Mouse (Mus musculus) kidney, embryonic 16.5 days (tissue): ENCODE measurements around the gene Pik3cd. TPM values are rescaled to one million over a fixed set of nuclear protein-coding genes. Genes with fewer than 3 reads are reported as not detected.

Source experiments
- ATAC-seq: fragments of 200-750 bp; cut with Nextera tagmentation; 2 replicates; pipeline ENCODE4 v1.8.0; 2017; ENCODE audit warnings: moderate TSS enrichment; ENCODE audit not compliant: low FRiP score, low TSS enrichment
- H3K27ac ChIP-seq: fragments of 300-500 bp; sonication (generic); 2 replicates; pipeline ENCODE4 v1.5.1; 2014; ENCODE audit warnings: low read length
- H3K27me3 ChIP-seq: fragments of 300-500 bp; sonication (generic); 2 replicates; pipeline ENCODE4 v1.6.1; 2014; ENCODE audit warnings: low read length, control low read depth, mixed read lengths; ENCODE audit not compliant: insufficient read depth
- H3K36me3 ChIP-seq: fragments of 300-500 bp; sonication (generic); 2 replicates; pipeline ENCODE4 v1.6.1; 2014; ENCODE audit warnings: low read length, control low read depth, mixed read lengths; ENCODE audit not compliant: insufficient read depth
- H3K4me1 ChIP-seq: fragments of 300-500 bp; sonication (generic); 2 replicates; pipeline ENCODE4 v1.6.1; 2014; ENCODE audit warnings: low read length, control low read depth, mixed read lengths; ENCODE audit not compliant: insufficient read depth
- H3K4me2 ChIP-seq: fragments of 300-500 bp; sonication (generic); replicated peaks from 2 replicates; pipeline ENCODE4 v1.6.1; 2014; ENCODE audit warnings: low read depth, low read length
- H3K4me3 ChIP-seq: fragments of 300-500 bp; sonication (generic); 2 replicates; pipeline ENCODE4 v1.5.1; 2014; ENCODE audit warnings: mild to moderate bottlenecking, low read length
- H3K9ac ChIP-seq: fragments of 300-500 bp; sonication (generic); replicated peaks from 2 replicates; pipeline ENCODE4 v1.6.1; 2014; ENCODE audit warnings: low read length
- H3K9me3 ChIP-seq: fragments of 300-500 bp; sonication (generic); 2 replicates; pipeline ENCODE4 v1.6.1; 2016; ENCODE audit warnings: low read length, control low read depth
- WGBS: fragments of 180-500 bp; shearing (Covaris S2); extraction: QIAGEN DNeasy Blood & Tissue Kit; methylation state at CpG from one replicate; pipeline ENCODE4 v1.1.7; 2014; 5-methylcytosine and 5-hydroxymethylcytosine counted together
- microRNA-seq: library from miRNA; unstranded; fragments of <30 nt; microRNA quantifications from one replicate; pipeline ENCODE4, GENCODE M21; 2016
- polyA plus RNA-seq: library from polyadenylated mRNA; unstranded; fragments of >200 nt; fragmentation: Nextera tagmentation; extraction: Ambion mirVana; gene quantifications from 2 replicates; pipeline ENCODE4 v1.2.1, GENCODE M21; 2015

Gene Pik3cd
- polyA plus RNA-seq, 1 experiment from 2014 or later, result 4.7 TPM

DNA sequence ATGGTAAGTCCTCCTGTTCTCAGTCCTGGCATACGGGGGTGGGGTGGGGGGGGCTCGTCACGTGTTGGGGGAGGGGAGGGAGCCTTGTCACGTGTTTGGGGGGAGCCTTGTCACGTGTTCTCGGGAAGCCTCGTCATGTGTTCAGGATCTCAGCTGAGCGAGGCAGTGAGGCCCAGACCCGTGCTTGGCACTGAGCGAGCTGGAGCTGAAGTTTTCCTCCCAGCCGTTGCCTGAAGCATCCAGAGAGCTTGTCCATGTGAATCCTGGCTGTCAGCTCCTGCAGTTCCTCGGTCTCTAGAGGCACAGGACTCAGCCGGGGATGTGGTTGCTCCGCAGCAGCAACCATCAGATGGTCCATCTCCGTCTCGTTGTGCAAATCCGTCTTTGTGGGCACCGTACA, 96.3 kb downstream of the Pik3cd start:
- no peak overlapping the region for H3K4me2 ChIP-seq
- WGBS, result 83% methylated on average over 18 of the region's 18 CpGs
- H3K36me3 ChIP-seq, result no peaks in the 10 kb centered on the region
- no peak overlapping the region for H3K9ac ChIP-seq
- no peaks in the 10 kb centered on the region for H3K9me3 ChIP-seq
- no peak overlapping the region for H3K27ac ChIP-seq
- ATAC-seq, result no peak
- no peaks in the 10 kb centered on the region for H3K27me3 ChIP-seq
- peaks cover 21% of the 10 kb centered on the region for H3K4me1 ChIP-seq
- H3K4me3 ChIP-seq, result no peak overlapping the region

DNA sequence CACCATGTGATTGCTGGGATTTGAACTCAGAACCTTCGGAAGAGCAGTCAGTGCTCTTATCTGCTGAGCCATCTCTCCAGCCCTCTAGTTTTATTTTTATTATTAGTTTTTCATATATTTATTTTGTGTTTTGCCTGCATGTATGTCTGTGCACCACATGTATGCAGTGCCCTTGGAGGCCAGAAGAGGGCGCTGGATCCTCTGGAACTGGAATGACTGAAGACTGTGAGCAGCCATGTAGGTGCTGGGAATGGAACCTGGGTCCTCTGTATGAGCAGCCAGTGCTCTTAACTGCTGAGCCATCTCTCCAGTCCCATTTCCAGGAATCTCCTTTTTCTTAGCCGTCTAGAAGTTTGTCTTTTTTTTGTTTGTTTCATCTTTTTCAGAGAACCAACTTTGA, 97.9 kb downstream of the Pik3cd start:
- H3K4me2 ChIP-seq, result no peak overlapping the region
- no peaks in the 10 kb centered on the region for H3K36me3 ChIP-seq
- H3K9ac ChIP-seq, result no peak overlapping the region
- H3K27ac ChIP-seq, result no peak overlapping the region
- ATAC-seq, result no peak
- H3K4me3 ChIP-seq, result no peak overlapping the region
- 78% methylated on average over 3 of the region's 3 CpGs for WGBS
- H3K27me3 ChIP-seq, result no peaks in the 10 kb centered on the region
- H3K4me1 ChIP-seq, result peaks cover 21% of the 10 kb centered on the region
- no peaks in the 10 kb centered on the region for H3K9me3 ChIP-seq

DNA sequence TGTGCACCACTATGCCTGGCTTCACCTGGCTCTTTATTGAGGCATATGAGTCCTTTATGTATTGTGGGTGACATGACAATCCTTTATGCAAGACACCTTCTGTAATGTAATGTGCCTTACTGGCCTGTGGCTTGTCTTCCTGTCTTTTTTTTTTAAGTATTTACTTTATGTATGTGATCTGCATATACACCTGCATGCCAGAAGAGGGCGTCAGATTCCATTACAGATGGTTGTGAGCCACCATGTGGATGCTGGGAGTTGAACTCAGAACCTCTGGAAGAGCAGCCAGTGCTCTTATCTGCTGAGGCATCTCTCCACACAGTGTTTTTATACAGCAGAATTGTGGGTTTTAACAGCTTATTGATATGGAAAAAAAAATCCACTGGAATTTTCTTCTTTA, 98.5 kb downstream of the Pik3cd start:
- Histone ChIP-seq H3K4me1 (peaks cover 21% of the 10 kb centered on the region), H3K27me3 (no peaks in the 10 kb centered on the region), H3K36me3 (no peaks in the 10 kb centered on the region), H3K9ac (no peak overlapping the region), H3K4me2 (no peak overlapping the region), H3K27ac (no peak overlapping the region), H3K9me3 (no peaks in the 10 kb centered on the region), H3K4me3 (no peak overlapping the region)
- WGBS, result 59% methylated on average over 1 of the region's 1 CpGs
- ATAC-seq, result no peak

DNA sequence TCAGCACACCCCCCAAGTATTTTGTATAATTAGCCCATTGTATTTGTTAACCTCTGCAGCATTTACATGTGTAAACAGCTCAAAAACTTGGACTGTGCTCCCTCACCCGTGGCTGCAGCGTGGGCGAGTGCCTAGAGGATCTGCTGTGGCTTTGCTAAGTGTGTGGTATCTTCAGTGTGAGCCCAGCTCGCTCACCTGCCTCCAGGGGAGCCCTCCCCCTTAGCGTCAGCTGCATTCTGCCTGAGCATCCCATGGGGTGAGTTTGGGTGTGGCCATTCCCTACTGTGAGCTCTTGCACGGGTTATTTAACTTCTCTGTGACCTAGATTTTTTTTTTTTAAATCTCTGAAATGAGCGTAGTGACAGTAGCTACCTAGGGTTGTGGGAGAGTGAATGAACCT, 100.1 kb downstream of the Pik3cd start:
- WGBS, result 47% methylated on average over 7 of the region's 7 CpGs
- Histone ChIP-seq H3K27me3 (no peaks in the 10 kb centered on the region), H3K9ac (no peak overlapping the region), H3K4me2 (no peak overlapping the region), H3K4me3 (no peak overlapping the region), H3K4me1 (peaks cover 18% of the 10 kb centered on the region; the same call in 1 of the 2 replicates), H3K9me3 (no peaks in the 10 kb centered on the region), H3K36me3 (no peaks in the 10 kb centered on the region), H3K27ac (no peak overlapping the region)
- no peak for ATAC-seq

DNA sequence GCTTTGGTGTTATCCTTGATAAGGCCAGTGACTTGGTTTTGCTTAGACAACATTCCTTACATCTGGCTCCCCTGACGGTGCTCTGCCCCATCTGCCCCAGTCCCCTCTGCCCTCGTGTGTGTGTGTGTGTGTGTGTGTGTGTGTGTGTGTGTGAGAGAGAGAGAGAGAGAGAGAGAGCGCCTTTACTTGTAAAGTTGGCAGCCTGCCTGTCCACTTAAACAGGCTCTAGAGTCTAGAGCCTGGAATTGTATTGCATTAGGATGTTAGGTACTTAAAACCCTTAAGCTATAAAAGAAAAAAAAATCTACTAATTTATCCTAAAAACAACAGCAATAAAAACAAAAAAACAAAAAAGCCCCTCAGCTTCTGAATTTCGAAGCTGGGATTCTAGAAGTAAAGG, 100.9 kb downstream of the Pik3cd start:
- H3K4me3 ChIP-seq, result no peak overlapping the region
- 26% methylated on average over 4 of the region's 4 CpGs for WGBS
- no peak overlapping the region for H3K27ac ChIP-seq
- no peak overlapping the region for H3K9ac ChIP-seq
- no peak overlapping the region for H3K4me2 ChIP-seq
- 0 out of 2 replicates have a peak, but pooled peaks cover 14% of the 10 kb centered on the region for H3K4me1 ChIP-seq
- no peak for ATAC-seq
- H3K27me3 ChIP-seq, result no peaks in the 10 kb centered on the region
- no peaks in the 10 kb centered on the region for H3K9me3 ChIP-seq
- no peaks in the 10 kb centered on the region for H3K36me3 ChIP-seq

DNA sequence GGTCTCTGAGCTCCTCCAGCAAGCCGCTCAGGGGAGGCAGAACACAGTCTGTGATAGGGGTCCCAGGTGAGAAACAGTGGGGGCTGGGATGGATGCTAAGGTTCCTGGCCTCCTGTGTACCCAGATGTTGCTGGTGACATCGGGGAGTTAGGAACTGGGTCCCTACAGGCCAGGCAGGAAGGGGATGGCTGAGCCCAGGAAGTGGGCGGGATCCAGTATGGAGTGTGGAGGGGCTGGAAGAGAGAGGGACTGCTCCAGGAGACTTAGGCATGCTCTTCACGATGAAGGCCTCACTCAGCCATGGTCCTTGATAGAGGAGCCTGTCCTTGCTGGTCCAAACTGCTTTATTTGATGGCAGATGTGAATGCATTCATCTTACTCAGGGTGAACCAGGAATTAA, 102.2 kb downstream of the Pik3cd start:
- Histone ChIP-seq H3K36me3 (no peaks in the 10 kb centered on the region), H3K27ac (no peak overlapping the region), H3K9me3 (no peaks in the 10 kb centered on the region), H3K4me1 (0 out of 2 replicates have a peak, but pooled peaks cover 14% of the 10 kb centered on the region), H3K4me3 (no peak overlapping the region), H3K27me3 (no peaks in the 10 kb centered on the region), H3K9ac (no peak overlapping the region), H3K4me2 (no peak overlapping the region)
- no peak for ATAC-seq
- WGBS, result 81% methylated on average over 4 of the region's 4 CpGs

- Histone ChIP-seq H3K4me1 (0 out of 2 replicates have a peak, but pooled peaks cover 14% of the 10 kb centered on the region), H3K27ac (no peak overlapping the region), H3K4me3 (no peak overlapping the region), H3K27me3 (no peaks in the 10 kb centered on the region), H3K36me3 (no peaks in the 10 kb centered on the region), H3K9me3 (no peaks in the 10 kb centered on the region), H3K4me2 (no peak overlapping the region), H3K9ac (no peak overlapping the region)
- no peak for ATAC-seq
- WGBS, result 90% methylated on average over 6 of the region's 6 CpGs
Measured at GRCm38 (mm10) chr4:149599549-149599948, 102.8 kb downstream of the Pik3cd start.

Small RNA genes lying within 50 kb of the gene (microRNA-seq; reads per million reads assigned to microRNA genes)
- not detected for gene Mir7023

Other genes starting within 250 kb of the Pik3cd start
- 1.3 TPM in 2 replicates for gene Rbp7, start 247.6 kb downstream of the Pik3cd start, polyA plus RNA-seq
- 0.41 and 0.82 TPM in 2 replicates for gene Tmem274, start 225.2 kb downstream of the Pik3cd start, polyA plus RNA-seq
- gene Nmnat1, start 217.4 kb downstream of the Pik3cd start, polyA plus RNA-seq, result 13.9 and 14.2 TPM in 2 replicates
- gene Lzic, start 217.3 kb downstream of the Pik3cd start, polyA plus RNA-seq, result 45.9 and 47.6 TPM in 2 replicates
- gene Ctnnbip1, start 184.3 kb downstream of the Pik3cd start, polyA plus RNA-seq, result 54.1 and 57.4 TPM in 2 replicates
- gene Clstn1, start 116.1 kb downstream of the Pik3cd start, polyA plus RNA-seq, result 13.3 and 14.1 TPM in 2 replicates
- gene Tmem201, start 35.5 kb upstream of the Pik3cd start, polyA plus RNA-seq, result 39.2 and 41.8 TPM in 2 replicates
- 13.9 and 14.2 TPM in 2 replicates for gene Slc25a33, start 71.7 kb upstream of the Pik3cd start, polyA plus RNA-seq